Mouse (Mus musculus) thymus, adult 2 months (tissue): ENCODE results near the gene Cop1.

Source experiments
- CTCF ChIP-seq: fragments of 200-500 bp; IDR thresholded peaks from 2 replicates; pipeline ENCODE4 v1.5.1; 2012; ENCODE audit warnings: mild to moderate bottlenecking, control low read depth, low read length, moderate library complexity, borderline replicate concordance; ENCODE audit not compliant: control insufficient read depth, poor library complexity, insufficient read depth; ENCODE audit errors: extremely low read depth
- POLR2A ChIP-seq: fragments of 200-500 bp; IDR thresholded peaks from 2 replicates; pipeline ENCODE4 v1.6.1; 2012; ENCODE audit warnings: mild to moderate bottlenecking, low read length, control low read depth, moderate library complexity; ENCODE audit not compliant: control insufficient read depth, poor library complexity, insufficient read depth; ENCODE audit errors: extremely low read depth

GRCm38 (mm10) chr1:159217437-159217836 lies 14.7 kb upstream of the Cop1 start:
- TF ChIP-seq CTCF, result no peak
- TF ChIP-seq POLR2A, result no peak
